Mouse (Mus musculus): ENCODE measurements around the gene Rnf11.

DNA sequence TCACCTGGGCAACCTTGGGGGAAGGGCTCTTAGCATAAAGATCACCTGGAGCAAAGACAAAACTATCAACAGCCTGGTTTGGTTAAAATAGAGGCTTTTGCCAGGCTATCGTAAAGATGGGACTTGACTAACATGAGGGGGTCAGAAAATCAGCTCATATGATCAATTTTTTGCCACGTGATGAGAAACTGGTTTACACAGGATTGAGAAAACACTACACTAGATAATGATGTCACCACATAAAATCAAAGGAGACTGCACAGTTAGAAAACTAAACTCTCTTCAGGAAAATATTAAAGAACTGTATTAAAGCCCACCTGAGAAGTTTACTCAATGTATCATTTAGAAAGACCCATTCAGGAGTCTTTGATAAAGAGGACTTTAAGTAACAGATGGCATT is 9.4 kb downstream of the Rnf11 start:
- no peak for TF ChIP-seq POLR2A (IDR thresholded peaks at IDR 0.05; ENCODE audit: borderline replicate concordance, insufficient read depth, low read length)
- no peak for TF ChIP-seq CTCF (IDR thresholded peaks at IDR 0.05; ENCODE audit: borderline replicate concordance, insufficient read depth, low read depth, low read length)

Measured in cerebellum, adult 2 months (tissue).